Mouse (Mus musculus) kidney, postnatal 0 days (tissue): ENCODE results near the gene Syt8. TPM values are rescaled to one million over a fixed set of nuclear protein-coding genes. Genes with fewer than 3 reads are reported as not detected.
A peak's percentile ranks its signal among the peaks of the same experiment; 100 is the strongest.

Source experiments
- ATAC-seq: fragments of 200-750 bp; cut with Nextera tagmentation; replicated peaks from 2 replicates; pipeline ENCODE4 v1.8.0; 2017; ENCODE audit warnings: low read depth, moderate number of reproducible peaks, moderate TSS enrichment, moderate library complexity; ENCODE audit not compliant: low FRiP score
- DNase-seq: peaks from one replicate; pipeline ENCODE4 v3.0.0-alpha.2; 2016; ENCODE audit warnings: low spot score
- H3K27ac ChIP-seq: fragments of 300-500 bp; sonication (generic); 2 replicates; pipeline ENCODE4 v1.5.1; 2014; ENCODE audit warnings: mild to moderate bottlenecking
- H3K27me3 ChIP-seq: fragments of 300-500 bp; sonication (generic); 2 replicates; pipeline ENCODE4 v1.6.1; 2014; ENCODE audit warnings: low read length, mixed read lengths; ENCODE audit not compliant: insufficient read depth
- H3K36me3 ChIP-seq: fragments of 300-500 bp; sonication (generic); 2 replicates; pipeline ENCODE4 v1.6.1; 2014; ENCODE audit warnings: low read length, mixed read lengths; ENCODE audit not compliant: insufficient read depth
- H3K4me1 ChIP-seq: fragments of 300-500 bp; sonication (generic); replicated peaks from 2 replicates; pipeline ENCODE4 v1.6.1; 2014; ENCODE audit warnings: antibody characterized with exemption, low read length, mixed read lengths; ENCODE audit not compliant: insufficient read depth
- H3K4me2 ChIP-seq: fragments of 300-500 bp; sonication (generic); 2 replicates; pipeline ENCODE4 v1.6.1; 2014; ENCODE audit warnings: mild to moderate bottlenecking, low read length, moderate library complexity, mixed read lengths
- H3K4me3 ChIP-seq: fragments of 300-500 bp; sonication (generic); replicated peaks from 2 replicates; pipeline ENCODE4 v1.5.1; 2014; ENCODE audit warnings: low read depth, low read length
- H3K9ac ChIP-seq: fragments of 300-500 bp; sonication (generic); 2 replicates; pipeline ENCODE4 v1.6.1; 2014; ENCODE audit warnings: low read depth, low read length
- H3K9me3 ChIP-seq: fragments of 300-500 bp; sonication (generic); replicated peaks from 2 replicates; pipeline ENCODE4 v1.6.1; 2016; ENCODE audit warnings: low read length, inconsistent platforms, mixed read lengths
- CTCF ChIP-seq: IDR thresholded peaks from 2 replicates; pipeline ENCODE4 v1.5.1; 2016; ENCODE audit warnings: antibody characterized with exemption, low read depth, mild to moderate bottlenecking, moderate library complexity
- WGBS: fragments of 180-500 bp; shearing (Covaris S2); extraction: QIAGEN DNeasy Blood & Tissue Kit; methylation state at CpG from one replicate; pipeline ENCODE4 v1.1.7; 2014; 5-methylcytosine and 5-hydroxymethylcytosine counted together
- polyA plus RNA-seq: library from polyadenylated mRNA; unstranded; fragments of >200 nt; fragmentation: Nextera tagmentation; extraction: Ambion mirVana; gene quantifications from 2 replicates; pipeline ENCODE4 v1.2.1, GENCODE M21; 2015

The Syt8 gene
- polyA plus RNA-seq, 1 experiment from 2014 or later: 4.8 TPM

- WGBS: 43% methylated on average over 19 of the region's 19 CpGs
- no peak overlapping the region for H3K9ac ChIP-seq
- ATAC-seq (no peak), DNase-seq (no peak)
- H3K4me2 ChIP-seq: no peak overlapping the region
- no peak overlapping the region; the same call in 1 of the 2 replicates for H3K27ac ChIP-seq
- TF ChIP-seq CTCF: no peak
- no peak overlapping the region for H3K4me3 ChIP-seq
- H3K27me3 ChIP-seq: no peaks in the 10 kb centered on the region
- no peaks in the 10 kb centered on the region for H3K9me3 ChIP-seq
- no peaks in the 10 kb centered on the region for H3K36me3 ChIP-seq
- H3K4me1 ChIP-seq: 0 out of 2 replicates have a peak, but pooled peaks cover 5% of the 10 kb centered on the region
Observed at GRCm38 (mm10) chr7:142433623-142434022, 1.0 kb upstream of the Syt8 start.

- 17% methylated on average over 4 of the region's 4 CpGs for WGBS
- Histone ChIP-seq H3K27ac (no peak overlapping the region), H3K9ac (no peak overlapping the region), H3K9me3 (no peaks in the 10 kb centered on the region), H3K4me3 (no peak overlapping the region), H3K4me2 (no peak overlapping the region), H3K36me3 (no peaks in the 10 kb centered on the region), H3K27me3 (no peaks in the 10 kb centered on the region), H3K4me1 (no peaks in the 10 kb centered on the region)
- no peak for ATAC-seq
- peak; percentile 91 for TF ChIP-seq CTCF
- DNase-seq: peak; percentile 91
Observed at GRCm38 (mm10) chr7:142435524-142435923, 874 bp downstream of the Syt8 start.

- peak; percentile 39 for DNase-seq
- Histone ChIP-seq H3K27me3 (no peaks in the 10 kb centered on the region), H3K36me3 (no peaks in the 10 kb centered on the region), H3K27ac (no peak overlapping the region), H3K4me1 (0 out of 2 replicates have a peak, but pooled peaks cover 6% of the 10 kb centered on the region), H3K9me3 (no peaks in the 10 kb centered on the region), H3K9ac (no peak overlapping the region), H3K4me3 (no peak overlapping the region), H3K4me2 (no peak overlapping the region)
- peak; percentile 64 for TF ChIP-seq CTCF
- peak; percentile 50 for ATAC-seq
- WGBS: 75% methylated on average over 5 of the region's 5 CpGs
Observed at GRCm38 (mm10) chr7:142437324-142437723, 2.7 kb downstream of the Syt8 start.

- Histone ChIP-seq H3K9ac (no peak overlapping the region), H3K36me3 (no peaks in the 10 kb centered on the region), H3K9me3 (no peaks in the 10 kb centered on the region), H3K27ac (no peak overlapping the region), H3K4me2 (no peak overlapping the region), H3K4me3 (no peak overlapping the region), H3K4me1 (0 out of 2 replicates have a peak, but pooled peaks cover 6% of the 10 kb centered on the region), H3K27me3 (no peaks in the 10 kb centered on the region)
- no peak for TF ChIP-seq CTCF
- ATAC-seq (no peak), DNase-seq (no peak)
- WGBS: 87% methylated on average over 14 of the region's 14 CpGs
Observed at GRCm38 (mm10) chr7:142439966-142440365, 5.3 kb downstream of the Syt8 start.

- no peak overlapping the region for H3K9ac ChIP-seq
- WGBS: 47% methylated on average over 5 of the region's 5 CpGs
- no peaks in the 10 kb centered on the region for H3K36me3 ChIP-seq
- 0 out of 2 replicates have a peak, but pooled peaks have one; percentile 50 for ATAC-seq
- DNase-seq: peak; percentile 94
- no peak overlapping the region for H3K4me3 ChIP-seq
- H3K4me1 ChIP-seq: 0 out of 2 replicates have a peak, but pooled peaks cover 6% of the 10 kb centered on the region
- TF ChIP-seq CTCF: peak; percentile 84
- H3K27ac ChIP-seq: no peak overlapping the region
- no peak overlapping the region for H3K4me2 ChIP-seq
- H3K27me3 ChIP-seq: no peaks in the 10 kb centered on the region
- H3K9me3 ChIP-seq: no peaks in the 10 kb centered on the region
Observed at GRCm38 (mm10) chr7:142440657-142441114, 6.0 kb downstream of the Syt8 start.

- 0 out of 2 replicates have a peak, but pooled peaks cover 6% of the 10 kb centered on the region for H3K4me1 ChIP-seq
- H3K4me3 ChIP-seq: no peak within 1 kb of the TSS
- no peaks in the 10 kb centered on the region for H3K9me3 ChIP-seq
- no peak within 1 kb of the TSS for H3K27ac ChIP-seq
- ATAC-seq (no peak), DNase-seq (no peak)
- H3K4me2 ChIP-seq: no peak within 1 kb of the TSS
- TF ChIP-seq CTCF: no peak
- H3K9ac ChIP-seq: peak within 1 kb of the TSS; percentile 5; the same call in 1 of the 2 replicates
- no peaks in the 10 kb centered on the region for H3K27me3 ChIP-seq
- 78% methylated on average over 9 of the region's 9 CpGs for WGBS
- H3K36me3 ChIP-seq: no peaks in the 10 kb centered on the region
Observed at GRCm38 (mm10) chr7:142441585-142441984, 6.9 kb downstream of the Syt8 start, which contains the start of gene Tnni2. Gene Tnni2 (plus strand): TSS chr7:142441808.
